Mouse (Mus musculus) CH12.LX (cell line): ENCODE measurements around the gene Tmem229b. TPM values are rescaled to one million over a fixed set of nuclear protein-coding genes. Genes with fewer than 3 reads are reported as not detected.

Source experiments
- DNase-seq: peaks from one replicate; pipeline ENCODE4 v3.0.0-alpha.2; 2013; ENCODE audit errors: extremely low read depth
- H3K27ac ChIP-seq: 2 replicates; pipeline ENCODE4 v1.5.1; 2012; ENCODE audit warnings: low read depth, mild to moderate bottlenecking, control low read depth, moderate library complexity; ENCODE audit not compliant: insufficient read depth
- H3K27me3 ChIP-seq: replicated peaks from 2 replicates; pipeline ENCODE3; 2012; ENCODE audit warnings: inconsistent platforms
- H3K36me3 ChIP-seq, 2 experiments: replicated peaks in 1 of 2; 2 replicates each; pipeline versions ENCODE3 to v1.6.1; 2012; ENCODE audit warnings: inconsistent platforms in 1 of 2, low read length in 1 of 2, mild to moderate bottlenecking in 1 of 2, mixed read lengths in 1 of 2, moderate library complexity in 1 of 2; ENCODE audit not compliant: control insufficient read depth in 1 of 2, insufficient read depth in 1 of 2
- H3K4me1 ChIP-seq, 2 experiments: 2 replicates each; pipeline ENCODE4 v1.6.1; 2012; ENCODE audit warnings: inconsistent platforms in 1 of 2, moderate library complexity in 1 of 2; ENCODE audit not compliant: insufficient read depth in 2 of 2, control insufficient read depth in 1 of 2
- H3K4me2 ChIP-seq: 2 replicates; pipeline ENCODE4 v1.6.1; 2012; ENCODE audit warnings: low read depth, mild to moderate bottlenecking, control low read depth; ENCODE audit not compliant: poor library complexity, insufficient read depth, severe bottlenecking
- H3K4me3 ChIP-seq, 3 experiments: fragments of 150-350 bp in 1 of 3; sonication (generic) in 1 of 3; replicated peaks in 1 of 3; 2 replicates each; pipeline versions ENCODE3 to v1.5.1; 2011 to 2012; ENCODE audit warnings: low read depth in 2 of 3, low read length in 2 of 3, mild to moderate bottlenecking in 2 of 3, moderate library complexity in 2 of 3, control low read depth in 1 of 3, improper control_type of control experiment in 1 of 3, inconsistent platforms in 1 of 3, mixed read lengths in 1 of 3; ENCODE audit not compliant: poor library complexity in 1 of 3
- H3K79me2 ChIP-seq: replicated peaks from 2 replicates; pipeline ENCODE4 v1.6.1; 2012; ENCODE audit warnings: mild to moderate bottlenecking, moderate library complexity; ENCODE audit not compliant: control insufficient read depth, poor library complexity, insufficient read depth, severe bottlenecking; ENCODE audit errors: extremely low read depth
- H3K9ac ChIP-seq: 2 replicates; pipeline ENCODE4 v1.6.1; 2012; ENCODE audit warnings: low read depth, mild to moderate bottlenecking, control low read depth, moderate library complexity; ENCODE audit not compliant: insufficient read depth
- H3K9me3 ChIP-seq: replicated peaks from 2 replicates; pipeline ENCODE3; 2012; ENCODE audit warnings: low read length, inconsistent platforms, mixed read lengths
- BHLHE40 ChIP-seq: IDR thresholded peaks from 2 replicates; pipeline ENCODE4 v1.6.1; 2011; ENCODE audit warnings: mild to moderate bottlenecking, low read depth, low read length, improper control_type of control experiment
- E2F4 ChIP-seq: IDR thresholded peaks from 2 replicates; pipeline ENCODE4 v1.6.1; 2011; ENCODE audit warnings: low read depth, low read length, improper control_type of control experiment; ENCODE audit not compliant: insufficient replicate concordance
- ELF1 ChIP-seq: IDR thresholded peaks from 2 replicates; pipeline ENCODE4 v1.6.1; 2014; ENCODE audit warnings: low read depth, mild to moderate bottlenecking, inconsistent platforms, low read length, improper control_type of control experiment
- EP300 ChIP-seq: IDR thresholded peaks from 2 replicates; pipeline ENCODE4 v1.6.1; 2011; ENCODE audit warnings: low read length, improper control_type of control experiment
- GABPA ChIP-seq: IDR thresholded peaks from 2 replicates; pipeline ENCODE4 v1.6.1; 2012; ENCODE audit warnings: low read depth, low read length, improper control_type of control experiment, inconsistent platforms; ENCODE audit not compliant: insufficient replicate concordance
- IRF4 ChIP-seq: IDR thresholded peaks from 2 replicates; pipeline ENCODE4 v1.6.1; 2014; ENCODE audit warnings: low read depth, mild to moderate bottlenecking, inconsistent platforms, low read length, improper control_type of control experiment
- MAX ChIP-seq: IDR thresholded peaks from 2 replicates; pipeline ENCODE4 v1.6.1; 2011; ENCODE audit warnings: low read length, improper control_type of control experiment
- MAZ ChIP-seq: IDR thresholded peaks from 2 replicates; pipeline ENCODE4 v1.6.1; 2012; ENCODE audit warnings: low read depth, mild to moderate bottlenecking, inconsistent platforms, low read length, improper control_type of control experiment, moderate library complexity
- MEF2A ChIP-seq: IDR thresholded peaks from 2 replicates; pipeline ENCODE4 v1.6.1; 2014; ENCODE audit warnings: low read depth, mild to moderate bottlenecking, inconsistent platforms, low read length, improper control_type of control experiment, borderline replicate concordance
- PAX5 ChIP-seq: IDR thresholded peaks from 2 replicates; pipeline ENCODE4 v1.6.1; 2012; ENCODE audit warnings: low read length, inconsistent platforms, mixed read lengths
- POLR2AphosphoS2 ChIP-seq: IDR thresholded peaks from 2 replicates; pipeline ENCODE4 v1.6.1; 2011; ENCODE audit warnings: low read depth, low read length, improper control_type of control experiment
- RAD21 ChIP-seq: IDR thresholded peaks from 2 replicates; pipeline ENCODE4 v1.6.1; 2011; ENCODE audit warnings: low read depth, mild to moderate bottlenecking, low read length, improper control_type of control experiment, moderate library complexity
- SMC3 ChIP-seq: IDR thresholded peaks from 2 replicates; pipeline ENCODE4 v1.6.1; 2011; ENCODE audit warnings: low read depth, low read length, improper control_type of control experiment
- TCF12 ChIP-seq: IDR thresholded peaks from 2 replicates; pipeline ENCODE4 v1.6.1; 2014; ENCODE audit warnings: low read depth, mild to moderate bottlenecking, inconsistent platforms, low read length, improper control_type of control experiment
- UBTF ChIP-seq: IDR thresholded peaks from 2 replicates; pipeline ENCODE4 v1.6.1; 2012; ENCODE audit warnings: low read depth, mild to moderate bottlenecking, inconsistent platforms, low read length, improper control_type of control experiment, moderate library complexity
- USF2 ChIP-seq: conservative IDR thresholded peaks from 2 replicates; pipeline ENCODE4 v1.6.1; 2011; ENCODE audit warnings: low read depth, low read length, improper control_type of control experiment
- ZKSCAN1 ChIP-seq: IDR thresholded peaks from 2 replicates; pipeline ENCODE4 v1.6.1; 2012; ENCODE audit warnings: low read depth, inconsistent platforms, low read length, improper control_type of control experiment, borderline replicate concordance
- ZNF384 ChIP-seq: IDR thresholded peaks from 2 replicates; pipeline ENCODE4 v1.6.1; 2012; ENCODE audit warnings: low read depth, low read length, improper control_type of control experiment, inconsistent platforms
- dilution Hi-C: fragments of 300-500 bp; cut with MboI; formaldehyde crosslinking; loops from 2 replicates; pipeline ENCODE4 v1.14.3; 2020; ENCODE audit warnings: low sequenced_read_pairs; ENCODE audit not compliant: extremely low pct_unique_long_range_greater_than_20kb, extremely low pct_ligation_motif_present
- in situ Hi-C: fragments of 300-500 bp; cut with MboI; formaldehyde crosslinking; loops from 3 replicates; pipeline ENCODE4 v1.14.3; 2019; ENCODE audit warnings: low sequenced_read_pairs, low pct_ligation_motif_present, low pct_unique_long_range_greater_than_20kb, mixed read lengths
- polyA plus RNA-seq: library from polyadenylated mRNA; unstranded; fragments of >175 nt; gene quantifications from 2 replicates; pipeline ENCODE4 v1.2.1, GENCODE M21; 2012; ENCODE audit warnings: low read depth; ENCODE audit not compliant: insufficient read length
- total RNA-seq, 2 experiments: library from RNA; depleted of rRNA; stranded (reverse); fragments of 300-350 nt in 1 of 2; fragments of >200 nt in 1 of 2; gene quantifications; 2 replicates each; pipeline ENCODE4 v1.2.3; 2012 to 2014

The Tmem229b gene
- total and polyA plus RNA-seq, 3 experiments = 41.7 to 129 (median 66.5) TPM

DNA sequence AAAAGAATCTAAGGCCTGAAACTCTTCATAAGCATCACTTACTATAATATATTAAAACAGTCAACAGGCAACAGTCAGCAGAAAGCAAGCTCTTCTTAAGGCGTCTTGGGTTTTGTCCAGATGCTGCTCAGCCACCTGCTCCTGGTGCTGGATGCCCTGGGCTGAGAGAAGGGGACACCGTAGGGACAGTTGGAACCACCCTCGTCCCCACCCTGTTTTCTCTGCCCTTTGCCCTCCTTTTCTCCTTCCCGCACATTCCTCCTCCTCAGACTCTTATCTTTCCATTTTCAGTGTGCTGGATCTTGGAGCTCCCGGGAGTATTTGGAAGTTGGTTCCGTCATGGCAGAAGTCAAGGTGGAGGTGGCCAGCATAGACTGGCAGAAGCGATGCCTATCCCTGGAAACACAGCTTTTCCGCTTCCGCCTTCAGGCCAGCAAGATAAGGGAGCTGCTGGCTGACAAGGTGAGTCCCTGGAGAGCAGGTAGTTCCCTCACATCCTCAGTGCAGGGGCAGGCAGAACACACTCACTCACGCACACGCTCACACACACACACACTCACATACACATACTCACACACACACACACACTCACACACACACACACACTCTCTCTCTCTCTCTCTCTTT lies 32.9 kb upstream of the Tmem229b start:
- no peak overlapping the region for H3K4me3 ChIP-seq
- no peak overlapping the region for H3K4me2 ChIP-seq
- in situ Hi-C loops (no loop called here), dilution Hi-C loops (no loop called here)
- no peaks in the 10 kb centered on the region for H3K9me3 ChIP-seq
- DNase-seq = no peak
- H3K27ac ChIP-seq = no peak overlapping the region
- no peak overlapping the region for H3K9ac ChIP-seq
- no peaks in the 10 kb centered on the region for H3K27me3 ChIP-seq
- H3K36me3 ChIP-seq = no peaks in the 10 kb centered on the region
- H3K4me1 ChIP-seq = peaks cover 0 to 4% of the 10 kb centered on the region in 2 experiments; a peak in 1 of 4 replicates
- H3K79me2 ChIP-seq = no peaks in the 10 kb centered on the region
- TF ChIP-seq ELF1 = no peak
- no peak for TF ChIP-seq RAD21
- no peak for TF ChIP-seq ZKSCAN1
- TF ChIP-seq USF2 = no peak
- no peak for TF ChIP-seq UBTF
- TF ChIP-seq MAZ = no peak
- TF ChIP-seq ZNF384 = no peak
- TF ChIP-seq IRF4 = no peak
- no peak for TF ChIP-seq POLR2AphosphoS2

DNA sequence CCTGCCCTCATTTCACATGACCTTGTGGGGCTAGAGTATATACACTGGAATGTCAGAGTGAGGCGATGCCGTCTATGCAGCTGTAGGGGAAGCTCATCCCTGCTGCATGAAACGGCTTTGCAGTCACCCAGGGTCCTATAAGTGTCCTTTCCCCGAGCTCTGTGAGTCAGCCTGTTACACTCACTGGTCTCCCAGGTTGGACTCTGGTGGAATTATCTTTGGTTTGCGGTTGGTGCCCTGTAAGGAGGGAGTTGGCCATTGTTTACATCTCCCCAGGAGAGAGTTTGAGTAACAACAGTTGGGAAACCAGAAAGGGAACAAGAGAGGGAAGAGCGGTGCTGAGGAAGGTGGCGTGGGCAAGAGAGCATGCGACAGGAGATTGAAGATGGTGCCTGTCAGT lies 32.3 kb upstream of the Tmem229b start:
- in situ Hi-C loops = no loop called here
- H3K9ac ChIP-seq = no peak overlapping the region
- H3K79me2 ChIP-seq = no peaks in the 10 kb centered on the region
- no peaks in the 10 kb centered on the region for H3K9me3 ChIP-seq
- H3K4me3 ChIP-seq = no peak overlapping the region
- peaks cover 0 to 1% of the 10 kb centered on the region in 2 experiments; a peak in 1 of 4 replicates for H3K4me1 ChIP-seq
- H3K27me3 ChIP-seq = no peaks in the 10 kb centered on the region
- TF ChIP-seq BHLHE40 (no peak), GABPA (no peak), SMC3 (no peak), MAX (no peak), E2F4 (no peak), UBTF (no peak), MEF2A (no peak), ZKSCAN1 (no peak), PAX5 (no peak), EP300 (no peak), MAZ (no peak), TCF12 (no peak)
- TF ChIP-seq, all 38 proteins: peak for 0
- dilution Hi-C loops = no loop called here
- Histone ChIP-seq H3K36me3 (no peaks in the 10 kb centered on the region), H3K27ac (no peak overlapping the region), H3K4me2 (no peak overlapping the region)
- no peak for DNase-seq
